Mouse (Mus musculus) hindbrain, embryonic 12.5 days (tissue): ENCODE measurements around the gene B3galt6. TPM values are rescaled to one million over a fixed set of nuclear protein-coding genes. Genes with fewer than 3 reads are reported as not detected.

Source experiments
- ATAC-seq: fragments of 200-750 bp; cut with Nextera tagmentation; 2 replicates; pipeline ENCODE4 v1.8.0; 2017; ENCODE audit warnings: moderate TSS enrichment; ENCODE audit not compliant: low FRiP score
- H3K27ac ChIP-seq: fragments of 300-500 bp; sonication (generic); 2 replicates; pipeline ENCODE4 v1.5.1; 2016; ENCODE audit warnings: mild to moderate bottlenecking
- H3K27me3 ChIP-seq: fragments of 300-500 bp; sonication (generic); 2 replicates; pipeline ENCODE4 v1.6.1; 2016; ENCODE audit warnings: mild to moderate bottlenecking
- H3K36me3 ChIP-seq: fragments of 300-500 bp; sonication (generic); 2 replicates; pipeline ENCODE4 v1.6.1; 2016; ENCODE audit warnings: mild to moderate bottlenecking
- H3K4me1 ChIP-seq: fragments of 300-500 bp; sonication (generic); 2 replicates; pipeline ENCODE4 v1.6.1; 2016
- H3K4me2 ChIP-seq: fragments of 300-500 bp; sonication (generic); replicated peaks from 2 replicates; pipeline ENCODE4 v1.6.1; 2016; ENCODE audit warnings: mild to moderate bottlenecking
- H3K4me3 ChIP-seq: fragments of 300-500 bp; sonication (generic); 2 replicates; pipeline ENCODE4 v1.5.1; 2016; ENCODE audit warnings: mild to moderate bottlenecking
- H3K9ac ChIP-seq: fragments of 300-500 bp; sonication (generic); 2 replicates; pipeline ENCODE4 v1.6.1; 2016; ENCODE audit warnings: mild to moderate bottlenecking, moderate library complexity
- H3K9me3 ChIP-seq: fragments of 300-500 bp; sonication (generic); replicated peaks from 2 replicates; pipeline ENCODE4 v1.6.1; 2016; ENCODE audit warnings: mild to moderate bottlenecking
- WGBS: fragments of 180-500 bp; shearing (Covaris S2); methylation state at CpG from one replicate; pipeline ENCODE4 v1.1.7; 2016; 5-methylcytosine and 5-hydroxymethylcytosine counted together
- polyA plus RNA-seq: library from polyadenylated mRNA; unstranded; fragments of >200 nt; fragmentation: Nextera tagmentation; extraction: Ambion mirVana; gene quantifications from 2 replicates; pipeline ENCODE4 v1.2.1, GENCODE M21; 2016

Gene B3galt6
- polyA plus RNA-seq, 1 experiment from 2014 or later = 19.5 TPM

DNA sequence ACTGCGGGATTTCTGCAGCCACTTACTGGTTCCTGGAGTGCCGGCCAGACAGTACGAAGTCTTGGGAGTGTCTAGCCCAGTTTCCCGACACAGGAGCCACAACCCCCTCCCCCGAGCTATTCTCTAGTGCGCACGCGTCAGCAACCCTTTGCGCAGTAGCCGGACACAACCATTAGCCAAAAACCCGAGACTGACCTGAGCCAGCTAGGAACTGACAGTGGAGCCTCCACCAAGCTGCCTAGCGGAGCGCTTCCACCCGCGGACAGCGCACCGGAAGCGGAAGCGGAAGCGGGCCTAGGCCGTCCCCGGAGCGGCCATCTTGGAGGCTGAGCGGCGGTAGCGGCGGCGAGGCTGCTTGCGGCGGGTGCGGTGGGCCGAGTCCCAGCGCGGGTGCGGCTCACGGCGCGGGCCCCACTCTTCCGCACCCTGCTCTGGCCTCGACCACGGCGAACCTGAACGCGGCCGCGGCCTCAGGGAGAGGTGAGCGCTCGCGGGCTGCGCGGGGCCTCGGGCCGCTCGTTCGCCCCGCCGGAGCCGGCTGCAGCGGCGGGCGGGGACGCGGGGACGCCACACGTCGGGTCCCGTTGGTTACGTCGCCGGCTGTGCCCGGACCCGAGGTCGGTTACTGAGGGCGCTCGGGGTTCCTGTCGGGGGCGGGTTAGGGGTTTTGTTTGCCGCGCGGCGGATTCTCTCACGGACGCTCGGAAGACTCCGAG lies 48.8 kb downstream of the B3galt6 start, which contains the start of gene Ube2j2:
Gene Ube2j2 (plus strand): TSS at position 298 of the 716 bp plus-strand sequence.
- Histone ChIP-seq H3K4me3 (peak within 1 kb of the TSS; percentile 92), H3K9ac (peak within 1 kb of the TSS; percentile 91), H3K9me3 (no peaks in the 10 kb centered on the region), H3K4me1 (peaks cover 17% of the 10 kb centered on the region), H3K27ac (peak within 1 kb of the TSS; percentile 88), H3K36me3 (peaks cover 18% of the 10 kb centered on the region), H3K4me2 (peak within 1 kb of the TSS; percentile 95), H3K27me3 (no peaks in the 10 kb centered on the region; the same call in 1 of the 2 replicates)
- under 1% methylated on average over 61 of the region's 85 CpGs for WGBS
- ATAC-seq = peak; percentile 98

DNA sequence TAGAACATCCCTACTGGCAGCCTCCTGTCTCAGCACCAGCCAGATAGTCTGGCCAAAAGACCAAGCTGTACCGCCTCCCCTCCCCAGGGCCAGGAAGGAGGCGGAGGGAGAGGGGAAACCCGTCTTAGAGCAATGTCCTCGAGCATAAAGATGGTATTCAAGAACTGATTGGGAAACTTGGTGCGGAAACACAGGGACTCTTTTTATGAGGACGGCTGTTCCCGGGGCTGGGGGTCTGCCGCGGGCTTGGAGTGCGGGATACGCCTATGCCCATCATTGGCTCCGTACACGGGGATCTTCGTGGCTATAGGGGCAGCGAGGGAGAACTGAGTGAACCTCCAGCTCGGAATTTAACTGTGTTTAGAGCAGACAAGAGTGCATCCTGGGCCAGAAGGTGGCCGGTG lies 49.4 kb downstream of the B3galt6 start:
- peak; percentile 66 for ATAC-seq

More for the DNA sequence above, 49.4 kb downstream of the B3galt6 start:
- Histone ChIP-seq H3K36me3 (peaks cover 13% of the 10 kb centered on the region; the same call in 1 of the 2 replicates), H3K9ac (peak overlapping the region; percentile 91), H3K4me2 (peak overlapping the region; percentile 95), H3K27ac (peak overlapping the region; percentile 88), H3K4me3 (peak overlapping the region; percentile 92), H3K9me3 (no peaks in the 10 kb centered on the region), H3K27me3 (no peaks in the 10 kb centered on the region; the same call in 1 of the 2 replicates), H3K4me1 (peaks cover 17% of the 10 kb centered on the region)
- WGBS = 1% methylated on average over 17 of the region's 17 CpGs

Other genes with a start within 250 kb of the B3galt6 start
- gene Atad3a, start 231.6 kb downstream of the B3galt6 start, polyA plus RNA-seq = 81.8 and 84.7 TPM in 2 replicates
- 12.2 and 12.9 TPM in 2 replicates for gene Vwa1, start 218.0 kb downstream of the B3galt6 start, polyA plus RNA-seq
- gene Tmem88b, start 206.8 kb downstream of the B3galt6 start, polyA plus RNA-seq = 0.58 and 0.86 TPM in 2 replicates
- gene Ankrd65, start 202.2 kb downstream of the B3galt6 start, polyA plus RNA-seq = not detected in 2 replicates
- gene Mrpl20, start 189.8 kb downstream of the B3galt6 start, polyA plus RNA-seq = 189 and 204 TPM in 2 replicates
- gene Ccnl2, start 180.2 kb downstream of the B3galt6 start, polyA plus RNA-seq = 207 and 217 TPM in 2 replicates
- 127 and 133 TPM in 2 replicates for gene Aurkaip1, start 161.4 kb downstream of the B3galt6 start, polyA plus RNA-seq
- gene Mxra8, start 153.0 kb downstream of the B3galt6 start, polyA plus RNA-seq = 40.6 and 40.7 TPM in 2 replicates
- gene Dvl1, start 145.2 kb downstream of the B3galt6 start, polyA plus RNA-seq = 18.6 and 20.0 TPM in 2 replicates
- gene Tas1r3, start 129.3 kb downstream of the B3galt6 start, polyA plus RNA-seq = 0.53 and 0.65 TPM in 2 replicates
- 18.5 and 18.6 TPM in 2 replicates for gene Cptp, start 123.2 kb downstream of the B3galt6 start, polyA plus RNA-seq
- 74.9 and 76.3 TPM in 2 replicates for gene Ints11, start 123.1 kb downstream of the B3galt6 start, polyA plus RNA-seq
- 45.1 and 48.3 TPM in 2 replicates for gene Pusl1, start 100.9 kb downstream of the B3galt6 start, polyA plus RNA-seq
- gene Acap3, start 100.8 kb downstream of the B3galt6 start, polyA plus RNA-seq = 64.9 and 66.9 TPM in 2 replicates
- 149 and 150 TPM in 2 replicates for gene Ube2j2, start 48.8 kb downstream of the B3galt6 start, polyA plus RNA-seq
- gene C1qtnf12, start 30.3 kb downstream of the B3galt6 start, polyA plus RNA-seq = 17.2 and 25.7 TPM in 2 replicates
- gene Sdf4, start 223 bp upstream of the B3galt6 start, polyA plus RNA-seq = 129 and 130 TPM in 2 replicates
- gene Tnfrsf4, start 21.2 kb upstream of the B3galt6 start, polyA plus RNA-seq = 0.29 and 0.76 TPM in 2 replicates
- gene Tnfrsf18, start 33.5 kb upstream of the B3galt6 start, polyA plus RNA-seq = 1.8 and 2.6 TPM in 2 replicates
- 0.14 and 0.32 TPM in 2 replicates for gene Ttll10, start 66.8 kb upstream of the B3galt6 start, polyA plus RNA-seq
- gene 9430015G10Rik, start 117.3 kb upstream of the B3galt6 start, polyA plus RNA-seq = 49.6 and 50.8 TPM in 2 replicates
- gene Rnf223, start 137.9 kb upstream of the B3galt6 start, polyA plus RNA-seq = 0.56 and 0.76 TPM in 2 replicates
- 161 and 178 TPM in 2 replicates for gene Agrn, start 204.8 kb upstream of the B3galt6 start, polyA plus RNA-seq
- 1.2 and 1.3 TPM in 2 replicates for gene Isg15, start 208.2 kb upstream of the B3galt6 start, polyA plus RNA-seq
- 7.0 and 7.6 TPM in 2 replicates for gene AW011738, start 210.7 kb upstream of the B3galt6 start, polyA plus RNA-seq
- gene Perm1, start 223.2 kb upstream of the B3galt6 start, polyA plus RNA-seq = 2.3 and 2.6 TPM in 2 replicates
- 29.0 and 30.5 TPM in 2 replicates for gene Plekhn1, start 242.2 kb upstream of the B3galt6 start, polyA plus RNA-seq
- 71.1 and 76.7 TPM in 2 replicates for gene Noc2l, start 243.4 kb upstream of the B3galt6 start, polyA plus RNA-seq